Mouse (Mus musculus) intestine, postnatal 0 days (tissue): ENCODE results near the gene Snx29. TPM values are rescaled to one million over a fixed set of nuclear protein-coding genes. Genes with fewer than 3 reads are reported as not detected.
A peak's percentile ranks its signal among the peaks of the same experiment; 100 is the strongest.

Experiments
- ATAC-seq: fragments of 200-750 bp; cut with Nextera tagmentation; 2 replicates; pipeline ENCODE4 v1.8.0; 2017; ENCODE audit warnings: mild to moderate bottlenecking, moderate TSS enrichment, moderate library complexity
- H3K27ac ChIP-seq: fragments of 300-500 bp; sonication (generic); 2 replicates; pipeline ENCODE4 v1.5.1; 2014; ENCODE audit warnings: mild to moderate bottlenecking, low read depth, low read length, moderate library complexity
- H3K27me3 ChIP-seq: fragments of 300-500 bp; sonication (generic); replicated peaks from 2 replicates; pipeline ENCODE4 v1.6.1; 2014; ENCODE audit warnings: low read length, mixed read lengths; ENCODE audit not compliant: control insufficient read depth, insufficient read depth
- H3K36me3 ChIP-seq: fragments of 300-500 bp; sonication (generic); 2 replicates; pipeline ENCODE4 v1.6.1; 2014; ENCODE audit warnings: mild to moderate bottlenecking, moderate library complexity; ENCODE audit not compliant: control insufficient read depth, insufficient read depth
- H3K4me1 ChIP-seq: fragments of 300-500 bp; sonication (generic); replicated peaks from 2 replicates; pipeline ENCODE4 v1.6.1; 2014; ENCODE audit warnings: antibody characterized with exemption, low read length, mixed read lengths; ENCODE audit not compliant: control insufficient read depth, insufficient read depth
- H3K4me2 ChIP-seq: fragments of 300-500 bp; sonication (generic); replicated peaks from 2 replicates; pipeline ENCODE4 v1.6.1; 2014; ENCODE audit warnings: low read depth, mild to moderate bottlenecking, moderate library complexity
- H3K4me3 ChIP-seq: fragments of 300-500 bp; sonication (generic); 2 replicates; pipeline ENCODE4 v1.5.1; 2014; ENCODE audit warnings: low read depth, low read length
- H3K9ac ChIP-seq: fragments of 300-500 bp; sonication (generic); 2 replicates; pipeline ENCODE4 v1.6.1; 2014; ENCODE audit warnings: mild to moderate bottlenecking, low read depth, low read length
- H3K9me3 ChIP-seq: fragments of 300-500 bp; sonication (generic); 2 replicates; pipeline ENCODE4 v1.6.1; 2016; ENCODE audit warnings: mixed run types; ENCODE audit not compliant: control insufficient read depth
- CTCF ChIP-seq: sonication (generic); IDR thresholded peaks from 2 replicates; pipeline ENCODE4 v1.5.1; 2016; ENCODE audit warnings: low read depth, mild to moderate bottlenecking, control low read depth, antibody characterized with exemption, moderate library complexity
- WGBS: fragments of 180-500 bp; shearing (Covaris S2); extraction: QIAGEN DNeasy Blood & Tissue Kit; methylation state at CpG from one replicate; pipeline ENCODE4 v1.1.7; 2014; 5-methylcytosine and 5-hydroxymethylcytosine counted together
- polyA plus RNA-seq: library from polyadenylated mRNA; unstranded; fragments of >200 nt; fragmentation: Nextera tagmentation; extraction: Ambion mirVana; gene quantifications from 2 replicates; pipeline ENCODE4 v1.2.1, GENCODE M21; 2015

The Snx29 gene
- polyA plus RNA-seq, 1 experiment from 2014 or later: 1.9 TPM

DNA sequence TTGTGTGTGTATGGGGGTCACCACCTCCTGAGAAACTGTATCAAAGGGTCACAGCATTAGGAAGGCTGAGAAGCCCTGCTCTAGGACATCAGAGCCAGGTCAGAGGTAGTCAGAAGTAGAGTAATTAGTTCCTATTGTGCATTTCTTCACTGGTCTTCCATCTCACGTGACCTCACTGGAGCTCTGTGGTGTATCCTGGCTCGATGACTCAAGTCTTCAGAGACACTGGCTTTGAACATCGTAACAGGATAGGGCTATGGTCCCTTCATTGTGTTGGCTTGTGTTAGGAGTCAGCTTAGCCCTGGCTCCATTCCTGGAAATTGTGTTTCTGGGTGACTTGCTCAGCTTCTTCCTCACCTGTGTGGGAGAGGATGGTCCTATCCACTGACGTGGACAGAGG is 126.6 kb downstream of the Snx29 start:
- H3K4me2 ChIP-seq: no peak overlapping the region
- no peaks in the 10 kb centered on the region for H3K27me3 ChIP-seq
- H3K36me3 ChIP-seq: peaks cover 44% of the 10 kb centered on the region; the same call in 1 of the 2 replicates
- H3K27ac ChIP-seq: no peak overlapping the region
- no peaks in the 10 kb centered on the region for H3K4me1 ChIP-seq
- 93% methylated on average over 4 of the region's 4 CpGs for WGBS
- H3K4me3 ChIP-seq: no peak overlapping the region
- no peak for TF ChIP-seq CTCF
- no peak overlapping the region for H3K9ac ChIP-seq
- no peaks in the 10 kb centered on the region for H3K9me3 ChIP-seq
- ATAC-seq: no peak

DNA sequence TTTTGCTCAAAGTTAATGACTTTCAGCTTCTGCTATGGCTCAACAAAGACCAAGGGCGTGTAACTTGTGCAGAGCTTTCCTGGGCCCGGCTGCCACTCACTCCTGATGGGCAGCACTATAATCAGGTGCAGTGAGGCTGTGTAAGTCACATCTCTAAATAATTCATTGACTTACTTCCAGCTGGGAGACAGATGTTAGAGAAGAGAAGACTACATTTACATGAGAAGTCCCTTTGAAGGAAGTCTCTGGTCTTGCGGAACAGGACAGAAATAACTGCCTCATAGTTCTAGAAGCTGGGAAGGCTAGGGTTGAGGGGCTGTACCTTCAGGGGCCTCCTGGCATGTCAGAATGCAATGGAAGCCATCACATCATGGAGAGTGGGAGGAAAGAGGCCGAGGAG is 127.9 kb downstream of the Snx29 start:
- H3K4me2 ChIP-seq: no peak overlapping the region
- H3K4me3 ChIP-seq: no peak overlapping the region
- H3K27me3 ChIP-seq: no peaks in the 10 kb centered on the region
- no peaks in the 10 kb centered on the region for H3K4me1 ChIP-seq
- H3K9me3 ChIP-seq: no peaks in the 10 kb centered on the region
- H3K27ac ChIP-seq: no peak overlapping the region
- peaks cover 51% of the 10 kb centered on the region; the same call in 1 of the 2 replicates for H3K36me3 ChIP-seq
- no peak overlapping the region for H3K9ac ChIP-seq
- TF ChIP-seq CTCF: no peak
- WGBS: 93% methylated on average over 4 of the region's 4 CpGs
- ATAC-seq: no peak

DNA sequence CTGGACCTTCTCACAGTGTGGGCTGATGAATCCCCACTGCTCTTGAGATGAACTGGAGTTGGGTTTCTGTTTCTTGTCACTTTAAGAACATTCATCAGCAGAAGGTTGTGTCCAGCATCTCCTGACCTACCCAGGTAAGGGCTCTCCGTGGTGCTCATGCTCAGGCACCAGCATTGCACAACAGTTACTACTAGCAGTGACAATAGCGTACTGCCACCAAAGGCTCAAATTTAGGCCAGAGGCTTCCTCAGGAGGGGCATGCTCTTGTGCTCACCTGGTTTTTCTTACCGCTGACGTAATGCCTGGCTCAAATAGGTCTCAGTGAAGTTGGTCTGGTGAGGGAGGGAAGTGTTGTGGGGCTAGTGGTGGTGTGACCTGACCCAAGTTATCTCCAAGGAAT is 132.2 kb downstream of the Snx29 start:
- Histone ChIP-seq H3K27ac (no peak overlapping the region), H3K9me3 (no peaks in the 10 kb centered on the region), H3K9ac (no peak overlapping the region), H3K4me2 (no peak overlapping the region), H3K4me3 (no peak overlapping the region), H3K27me3 (no peaks in the 10 kb centered on the region), H3K4me1 (0 out of 2 replicates have a peak, but pooled peaks cover 6% of the 10 kb centered on the region), H3K36me3 (peaks cover 32% of the 10 kb centered on the region; the same call in 1 of the 2 replicates)
- 96% methylated on average over 4 of the region's 4 CpGs for WGBS
- no peak for TF ChIP-seq CTCF
- ATAC-seq: no peak

DNA sequence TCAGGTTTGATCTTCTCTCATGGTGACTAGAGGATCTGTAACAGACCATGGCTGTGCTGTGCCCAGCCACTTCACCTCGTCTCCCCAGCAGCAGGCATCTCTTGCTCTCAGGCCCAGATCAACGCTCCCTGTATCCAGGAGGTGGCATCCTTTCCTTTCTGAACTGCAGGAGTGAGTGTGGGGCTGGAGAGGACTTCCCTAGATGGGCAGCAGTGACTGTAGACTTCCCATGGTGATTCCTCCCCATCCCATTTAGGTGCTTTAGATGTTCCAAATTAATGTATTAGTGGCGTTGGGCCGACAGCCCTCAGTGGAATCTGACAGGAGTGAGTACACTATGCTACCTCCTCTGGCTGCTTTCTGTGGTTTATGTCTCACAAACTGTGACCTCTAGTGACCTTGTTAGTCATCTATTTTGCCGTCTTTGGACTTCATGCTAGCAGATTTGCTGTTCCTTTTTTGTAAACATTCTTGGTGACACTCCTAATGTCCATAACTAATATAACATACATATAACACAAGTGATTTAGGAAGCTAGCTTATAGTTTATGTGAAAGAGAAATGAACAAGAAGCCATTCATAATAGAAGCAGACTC is 132.9 kb downstream of the Snx29 start:
- H3K36me3 ChIP-seq: peaks cover 32% of the 10 kb centered on the region; the same call in 1 of the 2 replicates
- 0 out of 2 replicates have a peak, but pooled peaks cover 6% of the 10 kb centered on the region for H3K4me1 ChIP-seq
- H3K27me3 ChIP-seq: no peaks in the 10 kb centered on the region
- 80% methylated on average over 5 of the region's 5 CpGs for WGBS
- ATAC-seq: no peak
- no peak overlapping the region for H3K4me2 ChIP-seq
- H3K27ac ChIP-seq: peak overlapping the region; percentile 21; the same call in 1 of the 2 replicates
- no peaks in the 10 kb centered on the region for H3K9me3 ChIP-seq
- H3K9ac ChIP-seq: no peak overlapping the region
- peak; percentile 62 for TF ChIP-seq CTCF
- no peak overlapping the region for H3K4me3 ChIP-seq

DNA sequence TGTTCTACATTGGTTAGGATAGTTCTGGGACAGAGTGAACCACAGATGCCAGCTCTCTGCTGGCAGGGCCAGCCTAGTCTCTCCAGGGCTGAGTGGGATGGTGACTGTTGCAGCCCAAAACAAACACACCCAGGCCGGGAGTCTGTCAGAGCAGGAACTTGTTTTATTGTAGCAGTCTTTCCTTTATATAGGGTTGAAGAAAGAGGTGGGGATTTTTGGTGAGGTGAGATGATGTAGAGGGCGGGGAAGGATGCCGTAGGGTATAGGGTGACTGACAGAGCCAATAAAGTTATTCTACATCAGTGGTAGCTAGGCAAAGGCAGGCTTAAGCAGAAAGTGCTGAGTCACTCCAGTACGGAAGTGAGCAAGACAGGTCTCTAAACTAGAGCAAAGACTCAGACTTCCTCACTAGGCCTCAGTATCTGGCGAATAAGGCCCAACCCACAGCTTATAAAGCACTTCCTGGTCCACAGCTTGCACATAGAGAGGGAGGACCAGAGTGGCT is 133.5 kb downstream of the Snx29 start:
- peak; percentile 83 for ATAC-seq
- Histone ChIP-seq H3K4me2 (no peak overlapping the region), H3K9ac (no peak overlapping the region), H3K4me3 (no peak overlapping the region), H3K9me3 (no peaks in the 10 kb centered on the region), H3K4me1 (0 out of 2 replicates have a peak, but pooled peaks cover 6% of the 10 kb centered on the region), H3K27me3 (no peaks in the 10 kb centered on the region), H3K27ac (peak overlapping the region; percentile 68), H3K36me3 (peaks cover 32% of the 10 kb centered on the region; the same call in 1 of the 2 replicates)
- WGBS: 47% methylated on average over 5 of the region's 5 CpGs
- TF ChIP-seq CTCF: no peak

DNA sequence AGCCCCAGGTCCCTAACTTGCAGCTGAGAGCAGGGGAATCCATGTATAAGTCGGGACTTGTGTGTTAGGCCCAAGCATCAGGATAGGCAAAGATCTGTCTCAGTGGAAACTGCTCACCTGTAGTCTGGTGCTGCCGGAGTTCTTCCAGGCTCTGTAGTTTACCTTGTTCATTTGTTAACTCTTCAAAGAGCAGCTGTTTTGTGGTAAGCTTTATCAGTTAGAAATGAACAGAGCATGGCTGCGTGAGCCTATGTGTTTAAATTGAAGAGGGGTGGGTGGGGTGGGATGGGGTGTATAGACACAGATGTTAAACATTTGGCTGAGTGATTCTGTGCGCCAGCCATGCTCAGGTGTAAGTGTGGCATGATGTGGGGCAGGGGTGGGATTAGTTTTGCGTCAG is 134.4 kb downstream of the Snx29 start:
- 81% methylated on average over 5 of the region's 5 CpGs for WGBS
- no peaks in the 10 kb centered on the region for H3K27me3 ChIP-seq
- H3K36me3 ChIP-seq: peaks cover 29% of the 10 kb centered on the region; the same call in 1 of the 2 replicates
- no peak overlapping the region for H3K9ac ChIP-seq
- H3K4me3 ChIP-seq: no peak overlapping the region
- no peak for TF ChIP-seq CTCF
- 0 out of 2 replicates have a peak, but pooled peaks cover 6% of the 10 kb centered on the region for H3K4me1 ChIP-seq
- no peak overlapping the region for H3K27ac ChIP-seq
- no peak for ATAC-seq
- no peak overlapping the region for H3K4me2 ChIP-seq
- H3K9me3 ChIP-seq: no peaks in the 10 kb centered on the region
